Mouse (Mus musculus) kidney, adult 2 months (tissue): ENCODE data around the gene Spats2l. TPM values are rescaled to one million over a fixed set of nuclear protein-coding genes. Genes with fewer than 3 reads are reported as not detected.

Experiments
- DNase-seq: peaks from one replicate; pipeline ENCODE4 v3.0.0; 2021
- H3K27ac ChIP-seq: fragments of 200-500 bp; 2 replicates; pipeline ENCODE4 v1.5.1; 2012; ENCODE audit warnings: low read depth, low read length, control low read depth, inconsistent platforms; ENCODE audit not compliant: insufficient read depth
- H3K27me3 ChIP-seq: fragments of 200-500 bp; replicated peaks from 2 replicates; pipeline ENCODE4 v1.6.1; 2012; ENCODE audit warnings: mild to moderate bottlenecking, moderate library complexity, low read length, inconsistent platforms; ENCODE audit not compliant: control insufficient read depth, insufficient read depth
- H3K36me3 ChIP-seq: fragments of 200-500 bp; 2 replicates; pipeline ENCODE4 v1.6.1; 2012; ENCODE audit warnings: mild to moderate bottlenecking, moderate library complexity, low read length, inconsistent platforms; ENCODE audit not compliant: control insufficient read depth, insufficient read depth
- H3K4me1 ChIP-seq: fragments of 200-500 bp; 2 replicates; pipeline ENCODE4 v1.6.1; 2011; ENCODE audit warnings: low read length; ENCODE audit not compliant: control insufficient read depth, insufficient read depth
- H3K4me3 ChIP-seq: fragments of 200-500 bp; 2 replicates; pipeline ENCODE4 v1.5.1; 2011; ENCODE audit warnings: mild to moderate bottlenecking, low read depth, low read length, control low read depth; ENCODE audit not compliant: insufficient read depth
- CTCF ChIP-seq: fragments of 200-500 bp; conservative IDR thresholded peaks from 2 replicates; pipeline ENCODE4 v1.5.1; 2011; ENCODE audit warnings: low read depth, mild to moderate bottlenecking, control low read depth, low read length, moderate library complexity, mixed read lengths; ENCODE audit not compliant: insufficient read depth, insufficient read length
- POLR2A ChIP-seq: fragments of 200-500 bp; IDR thresholded peaks from one replicate; pipeline ENCODE4 v1.6.1; 2011; ENCODE audit warnings: low read depth, low read length, control low read depth
- WGBS: fragments of 180-500 bp; shearing (Covaris S2); methylation state at CpG from one replicate; pipeline ENCODE4 v1.1.7; 2018; 5-methylcytosine and 5-hydroxymethylcytosine counted together
- polyA plus RNA-seq: library from polyadenylated mRNA; depleted of rRNA; stranded (reverse); fragments of >200 nt; gene quantifications from 2 replicates; pipeline ENCODE4 v1.2.3, GENCODE M21; 2012

Gene Spats2l
- polyA plus RNA-seq, 1 experiment = 6.9 TPM

DNA sequence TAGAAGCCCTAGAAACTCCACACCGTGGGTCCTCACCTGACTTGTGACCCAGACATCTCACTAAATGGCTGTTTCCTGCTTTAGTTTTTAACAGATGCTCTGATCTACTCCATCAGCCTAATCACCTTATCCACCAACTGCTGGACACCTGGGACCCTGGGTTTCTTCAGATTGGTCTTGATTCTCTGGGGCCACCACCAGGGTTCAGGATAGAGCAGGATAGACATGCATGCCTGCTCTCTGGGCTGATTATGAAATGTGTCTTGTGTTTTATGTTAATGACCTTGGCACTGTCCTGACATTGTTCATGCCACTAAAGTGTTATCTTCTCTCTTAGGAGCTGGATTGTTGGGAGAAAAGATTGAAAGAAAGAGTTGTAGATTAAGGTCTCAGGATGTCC lies 21.9 kb downstream of the Spats2l start:
- no peak for TF ChIP-seq CTCF
- TF ChIP-seq POLR2A = no peak
- WGBS = 63% methylated on average over 1 of the region's 1 CpGs
- H3K36me3 ChIP-seq = no peaks in the 10 kb centered on the region
- H3K27me3 ChIP-seq = no peaks in the 10 kb centered on the region
- no peak overlapping the region for H3K27ac ChIP-seq
- H3K4me1 ChIP-seq = 0 out of 2 replicates have a peak, but pooled peaks cover 3% of the 10 kb centered on the region
- DNase-seq = no peak
- H3K4me3 ChIP-seq = no peak overlapping the region

DNA sequence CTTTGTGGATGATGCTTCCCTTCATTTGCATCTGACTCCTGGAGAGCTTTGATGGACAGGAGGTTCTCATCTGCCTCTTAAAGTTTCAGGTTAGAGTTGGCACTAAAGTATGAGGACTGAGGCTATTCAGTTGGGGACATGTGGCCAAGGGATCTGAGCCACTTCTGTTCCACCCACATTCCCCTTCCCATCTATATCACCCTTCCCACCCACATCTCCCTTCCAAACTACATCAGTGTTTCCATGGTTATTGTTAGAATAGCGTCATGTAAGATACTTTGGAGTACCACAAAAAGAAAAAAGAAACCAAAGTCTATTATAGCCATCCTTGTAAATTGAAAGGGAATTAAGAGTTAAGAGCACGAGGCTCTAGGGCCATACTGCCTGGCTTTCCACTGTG lies 25.4 kb downstream of the Spats2l start:
- DNase-seq = no peak
- Histone ChIP-seq H3K36me3 (no peaks in the 10 kb centered on the region), H3K4me3 (no peak overlapping the region), H3K4me1 (no peaks in the 10 kb centered on the region), H3K27me3 (no peaks in the 10 kb centered on the region), H3K27ac (no peak overlapping the region)
- WGBS = 96% methylated on average over 2 of the region's 2 CpGs
- TF ChIP-seq POLR2A (no peak), CTCF (no peak)

DNA sequence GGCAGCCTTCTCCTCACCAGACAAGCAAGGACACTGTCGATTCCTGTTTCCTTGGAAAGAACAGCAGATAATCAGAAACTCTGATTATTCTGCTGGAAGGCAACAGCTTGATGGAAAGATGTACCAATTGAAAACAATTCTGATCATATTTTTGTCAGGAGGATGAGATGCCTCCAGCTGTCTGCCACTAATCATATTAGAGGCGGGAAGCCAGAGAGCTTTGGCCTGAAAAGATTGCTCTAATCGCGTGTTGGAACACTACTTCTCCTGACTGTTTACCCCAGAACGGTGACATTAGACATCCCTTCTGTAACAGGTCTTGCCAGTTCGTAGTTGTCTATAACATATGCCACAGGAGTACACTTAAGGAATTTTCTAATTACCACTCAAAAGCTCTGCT lies 26.9 kb downstream of the Spats2l start:
- DNase-seq = no peak
- H3K4me1 ChIP-seq = no peaks in the 10 kb centered on the region
- no peak for TF ChIP-seq POLR2A
- TF ChIP-seq CTCF = no peak
- H3K27ac ChIP-seq = no peak overlapping the region
- H3K4me3 ChIP-seq = no peak overlapping the region
- no peaks in the 10 kb centered on the region for H3K36me3 ChIP-seq
- WGBS = 83% methylated on average over 6 of the region's 6 CpGs
- no peaks in the 10 kb centered on the region for H3K27me3 ChIP-seq

DNA sequence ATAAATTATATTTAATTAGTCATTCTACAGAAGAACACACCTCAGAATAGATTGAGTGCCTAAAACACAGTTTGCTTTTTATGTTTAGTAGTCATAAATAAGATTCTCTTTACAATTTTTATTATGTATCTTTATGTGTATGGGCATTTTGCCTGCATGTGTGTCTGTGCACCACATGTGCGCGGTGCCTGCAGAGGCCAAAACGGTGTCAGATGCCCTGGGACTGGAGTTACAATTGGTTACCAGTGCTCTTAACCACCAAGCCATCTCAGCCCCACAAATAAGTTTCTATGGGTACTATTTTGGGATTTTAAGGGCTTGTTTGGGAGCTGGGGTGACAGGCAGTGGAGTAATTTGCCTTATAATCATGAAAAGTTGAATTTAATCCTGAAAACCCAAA lies 32.2 kb downstream of the Spats2l start:
- Histone ChIP-seq H3K36me3 (no peaks in the 10 kb centered on the region), H3K27ac (no peak overlapping the region), H3K4me3 (no peak overlapping the region), H3K4me1 (no peaks in the 10 kb centered on the region), H3K27me3 (no peaks in the 10 kb centered on the region)
- no peak for DNase-seq
- TF ChIP-seq POLR2A (no peak), CTCF (no peak)
- WGBS = 91% methylated on average over 3 of the region's 3 CpGs

DNA sequence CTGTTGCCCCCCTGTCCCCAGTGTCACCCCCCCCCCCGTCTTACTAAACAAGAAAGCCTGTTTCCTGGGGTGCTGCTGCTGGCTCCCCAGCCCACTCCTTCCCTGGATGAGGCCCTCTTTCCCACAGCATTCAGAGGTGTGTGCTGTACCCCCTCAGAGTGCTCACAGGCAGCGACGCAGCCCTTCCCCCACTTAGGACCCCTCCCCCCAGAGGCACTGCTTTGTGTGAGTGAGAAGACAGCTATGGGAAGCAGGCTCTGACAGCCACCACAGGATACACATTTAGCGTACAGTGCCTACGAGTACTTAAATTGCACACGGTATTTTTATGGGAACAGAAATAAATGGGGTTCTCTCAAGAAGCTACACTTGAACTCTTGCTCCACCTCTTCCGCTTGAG lies 33.9 kb downstream of the Spats2l start:
- WGBS = 79% methylated on average over 7 of the region's 7 CpGs
- no peaks in the 10 kb centered on the region for H3K27me3 ChIP-seq
- DNase-seq = no peak
- H3K4me1 ChIP-seq = no peaks in the 10 kb centered on the region
- TF ChIP-seq CTCF = no peak
- no peaks in the 10 kb centered on the region for H3K36me3 ChIP-seq
- H3K27ac ChIP-seq = no peak overlapping the region
- no peak overlapping the region for H3K4me3 ChIP-seq

DNA sequence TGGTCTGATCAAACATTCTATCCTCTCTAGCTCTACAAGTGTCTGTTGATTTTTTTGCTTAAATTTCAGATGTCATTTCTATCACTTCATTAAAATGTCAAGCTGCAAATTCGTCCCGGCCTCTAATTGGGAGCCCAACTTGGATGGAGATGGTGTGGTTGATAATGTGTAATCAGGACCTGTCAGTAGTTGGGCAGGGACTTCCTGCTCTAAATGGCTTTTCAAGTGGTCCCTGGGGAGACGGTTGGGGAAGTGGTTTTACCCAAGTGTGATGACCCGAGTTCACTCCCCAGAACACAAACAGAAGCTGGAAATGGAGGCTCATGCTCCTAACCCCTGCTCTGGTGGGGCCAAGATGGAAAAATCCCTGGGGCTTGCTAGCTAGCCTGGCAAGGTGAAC lies 36.3 kb downstream of the Spats2l start:
- WGBS = 57% methylated on average over 4 of the region's 4 CpGs
- DNase-seq = no peak
- Histone ChIP-seq H3K27me3 (no peaks in the 10 kb centered on the region), H3K4me1 (no peaks in the 10 kb centered on the region), H3K36me3 (no peaks in the 10 kb centered on the region), H3K4me3 (no peak overlapping the region), H3K27ac (no peak overlapping the region)
- TF ChIP-seq POLR2A (no peak), CTCF (no peak)

DNA sequence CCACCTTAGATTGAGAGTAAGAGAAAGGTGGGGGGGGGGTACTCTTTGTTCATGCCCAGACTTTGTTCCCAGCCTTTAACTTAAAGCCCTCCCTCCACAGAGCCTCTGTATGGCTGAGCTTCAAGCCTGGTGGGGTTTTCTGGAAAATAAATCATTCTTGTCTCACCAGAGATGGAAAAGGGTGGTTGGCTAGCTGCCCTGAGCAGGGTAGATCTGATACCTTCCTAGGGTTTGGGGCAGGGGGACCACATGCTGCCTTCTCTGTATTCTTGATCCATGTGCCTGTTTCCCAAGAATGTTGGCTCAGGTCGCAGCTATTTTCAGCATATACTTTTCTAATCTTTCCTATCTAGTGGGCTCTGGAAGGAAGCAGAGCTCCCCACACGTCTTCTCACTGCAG lies 43.1 kb downstream of the Spats2l start:
- H3K27ac ChIP-seq = no peak overlapping the region
- no peaks in the 10 kb centered on the region for H3K27me3 ChIP-seq
- TF ChIP-seq POLR2A (no peak), CTCF (no peak)
- H3K4me3 ChIP-seq = no peak overlapping the region
- no peak for DNase-seq
- H3K4me1 ChIP-seq = no peaks in the 10 kb centered on the region
- WGBS = 75% methylated on average over 2 of the region's 2 CpGs
- H3K36me3 ChIP-seq = no peaks in the 10 kb centered on the region
